Mouse (Mus musculus) myocyte (in vitro differentiated cells): Measurements from ENCODE around the gene Cers6. TPM values are rescaled to one million over a fixed set of nuclear protein-coding genes. Genes with fewer than 3 reads are reported as not detected.

Experiments used
- H3K27me3 ChIP-seq: one replicate; pipeline ENCODE4 v1.6.1; 2011; ENCODE audit not compliant: control insufficient read depth, insufficient read depth, insufficient read length
- H3K36me3 ChIP-seq: one replicate; pipeline ENCODE4 v1.6.1; 2011; ENCODE audit not compliant: control insufficient read depth, insufficient read depth
- H3K4me2 ChIP-seq: one replicate; pipeline ENCODE4 v1.6.1; 2011; ENCODE audit warnings: low read depth, control low read depth
- H3K4me3 ChIP-seq: one replicate; pipeline ENCODE4 v1.5.1; 2011; ENCODE audit warnings: mild to moderate bottlenecking, control low read depth, moderate library complexity
- H3K79me2 ChIP-seq: one replicate; pipeline ENCODE4 v1.6.1; 2011; ENCODE audit not compliant: control insufficient read depth, insufficient read depth
- H3ac ChIP-seq: one replicate; pipeline ENCODE4 v1.6.1; 2011; ENCODE audit not compliant: control insufficient read depth, insufficient read length
- CEBPB ChIP-seq: IDR thresholded peaks from 2 replicates; pipeline ENCODE4 v1.6.1; 2011; ENCODE audit warnings: mild to moderate bottlenecking, moderate library complexity; ENCODE audit not compliant: poor library complexity, insufficient read depth, severe bottlenecking
- E2F4 ChIP-seq: IDR thresholded peaks from one replicate; pipeline ENCODE4 v1.6.1; 2011; ENCODE audit warnings: mild to moderate bottlenecking, control low read depth, moderate library complexity; ENCODE audit not compliant: insufficient read depth
- MAX ChIP-seq: IDR thresholded peaks from one replicate; pipeline ENCODE4 v1.6.1; 2011; ENCODE audit warnings: low read depth, mild to moderate bottlenecking, control low read depth
- MYOD1 ChIP-seq, 3 experiments: IDR thresholded peaks; one replicate each; pipeline ENCODE4 v1.6.1; 2011; ENCODE audit warnings: control low read depth in 2 of 3, low read depth in 2 of 3, mild to moderate bottlenecking in 2 of 3, moderate library complexity in 1 of 3; ENCODE audit not compliant: insufficient read length in 2 of 3, control insufficient read depth in 1 of 3
- MYOG ChIP-seq, 3 experiments: IDR thresholded peaks; one replicate each; pipeline ENCODE4 v1.6.1; 2011; ENCODE audit warnings: control low read depth in 2 of 3, low read depth in 2 of 3, mild to moderate bottlenecking in 2 of 3; ENCODE audit not compliant: insufficient read length in 2 of 3, control insufficient read depth in 1 of 3, insufficient read depth in 1 of 3
- POLR2A ChIP-seq: IDR thresholded peaks from one replicate; pipeline ENCODE4 v1.6.1; 2011; ENCODE audit warnings: low read depth, mild to moderate bottlenecking, control low read depth, moderate library complexity; ENCODE audit not compliant: insufficient read length
- POLR2AphosphoS2 ChIP-seq: IDR thresholded peaks from one replicate; pipeline ENCODE4 v1.6.1; 2011; ENCODE audit warnings: low read depth, control low read depth; ENCODE audit not compliant: insufficient read length
- REST ChIP-seq: IDR thresholded peaks from one replicate; pipeline ENCODE4 v1.6.1; 2011; ENCODE audit warnings: mild to moderate bottlenecking, control low read depth, moderate library complexity; ENCODE audit not compliant: insufficient read depth, insufficient read length
- SRF ChIP-seq: IDR thresholded peaks from one replicate; pipeline ENCODE4 v1.6.1; 2011; ENCODE audit warnings: low read depth; ENCODE audit not compliant: control insufficient read depth, insufficient read length
- TCF12 ChIP-seq: IDR thresholded peaks from one replicate; pipeline ENCODE4 v1.6.1; 2011; ENCODE audit warnings: mild to moderate bottlenecking, control low read depth; ENCODE audit not compliant: poor library complexity, insufficient read depth, severe bottlenecking
- TCF3 ChIP-seq: IDR thresholded peaks from one replicate; pipeline ENCODE4 v1.6.1; 2011; ENCODE audit warnings: low read depth, control low read depth; ENCODE audit not compliant: insufficient read length
- USF1 ChIP-seq: IDR thresholded peaks from one replicate; pipeline ENCODE4 v1.6.1; 2011; ENCODE audit warnings: low read depth, mild to moderate bottlenecking, control low read depth, moderate library complexity
- polyA plus RNA-seq: library from polyadenylated mRNA; unstranded; fragments of >200 nt; fragmentation: generic; extraction: Trizol; gene quantifications from one replicate; pipeline ENCODE4 v1.2.1, GENCODE M21; 2012; ENCODE audit warnings: missing spikeins

Cers6 gene
- polyA plus RNA-seq, 1 experiment = 16.5 TPM

DNA sequence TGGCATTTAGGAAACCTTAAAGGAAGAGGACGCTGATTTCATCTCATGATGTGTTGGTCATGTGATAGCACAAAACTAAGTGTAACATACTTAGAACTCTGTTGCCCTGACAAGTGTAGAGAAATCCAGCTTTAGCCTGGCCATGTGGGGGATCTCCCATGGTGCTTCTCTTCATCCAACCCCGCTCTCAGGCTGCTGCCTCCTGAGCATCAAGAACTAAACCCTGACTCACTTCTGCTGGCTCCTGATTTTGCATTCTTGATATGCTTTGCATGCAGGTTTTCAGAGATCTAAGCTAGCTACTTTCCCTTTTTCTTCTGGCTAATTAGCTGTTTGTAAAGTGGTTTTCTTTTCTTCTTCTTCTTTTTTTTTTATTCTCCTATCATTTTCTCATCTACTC lies 163.6 kb downstream of the Cers6 start:
- TF ChIP-seq MAX (no peak), CEBPB (no peak), E2F4 (no peak), MYOG (IDR thresholded peaks at IDR 0.05; ENCODE audit: control insufficient read depth in 1 of 3, insufficient read depth in 1 of 3, insufficient read length in 2 of 3, low read depth in 2 of 3) (no peak), TCF12 (no peak), USF1 (no peak)
- Histone ChIP-seq H3K4me2 (no peak overlapping the region), H3K4me3 (no peak overlapping the region), H3K36me3 (no peaks in the 10 kb centered on the region), H3K79me2 (no peaks in the 10 kb centered on the region), H3ac (no peak overlapping the region), H3K27me3 (no peaks in the 10 kb centered on the region)

DNA sequence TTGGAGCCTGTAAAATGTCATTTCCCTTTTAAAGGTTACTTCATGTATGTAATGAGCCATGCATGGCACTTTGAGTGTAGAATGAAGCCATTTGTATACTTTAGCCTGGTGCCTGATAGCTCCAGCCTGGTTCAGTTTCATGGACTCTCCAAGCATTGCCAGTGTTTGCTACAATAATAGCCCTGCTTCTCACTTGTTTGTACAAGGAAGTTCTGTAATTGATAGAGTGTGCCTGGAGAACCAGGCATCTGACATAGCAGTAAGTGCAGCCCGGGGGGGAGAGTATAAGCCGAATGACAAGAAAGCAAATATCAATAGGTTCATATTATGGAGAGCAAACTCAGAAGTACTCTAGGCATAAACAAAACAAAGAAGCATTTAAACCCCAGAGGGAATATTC lies 171.3 kb downstream of the Cers6 start:
- Histone ChIP-seq H3K27me3 (no peaks in the 10 kb centered on the region), H3K79me2 (peaks cover 5% of the 10 kb centered on the region), H3ac (no peak overlapping the region), H3K4me2 (no peak overlapping the region), H3K4me3 (no peak overlapping the region), H3K36me3 (no peaks in the 10 kb centered on the region)
- TF ChIP-seq MYOD1 (IDR thresholded peaks at IDR 0.05; ENCODE audit: control insufficient read depth in 1 of 3, insufficient read length in 2 of 3, low read depth in 2 of 3) (no peak), MYOG (IDR thresholded peaks at IDR 0.05; ENCODE audit: control insufficient read depth in 1 of 3, insufficient read depth in 1 of 3, insufficient read length in 2 of 3, low read depth in 2 of 3) (no peak), POLR2A (no peak), REST (no peak), USF1 (no peak), POLR2AphosphoS2 (no peak), E2F4 (no peak), MAX (no peak), CEBPB (no peak)

DNA sequence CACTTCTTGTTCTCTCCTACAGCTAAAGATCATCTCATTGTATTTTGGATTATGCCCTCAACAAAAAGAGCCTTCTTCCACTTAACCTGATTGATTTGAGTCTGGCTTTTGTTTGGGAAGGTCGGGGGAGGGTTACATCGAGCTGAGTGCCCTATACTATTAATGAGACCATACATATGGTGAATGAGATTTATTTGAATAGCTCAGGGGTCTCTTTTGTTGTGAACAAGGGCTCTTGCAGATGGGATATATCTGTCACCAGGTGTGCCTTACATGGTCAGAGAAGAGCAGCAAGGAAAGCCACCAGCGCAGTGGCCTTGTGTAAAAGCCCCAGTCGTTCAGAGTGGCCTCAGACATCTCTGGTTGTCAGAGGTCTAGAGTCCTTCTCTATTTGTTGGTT lies 174.2 kb downstream of the Cers6 start:
- no peak for TF ChIP-seq USF1
- no peak for TF ChIP-seq TCF12
- no peak for TF ChIP-seq REST
- TF ChIP-seq POLR2AphosphoS2 = no peak
- TF ChIP-seq E2F4 = no peak
- TF ChIP-seq POLR2A = no peak
- TF ChIP-seq TCF3 = no peak
- TF ChIP-seq MYOD1 (IDR thresholded peaks at IDR 0.05; ENCODE audit: control insufficient read depth in 1 of 3, insufficient read length in 2 of 3, low read depth in 2 of 3) = no peak
- TF ChIP-seq CEBPB = no peak
- no peak for TF ChIP-seq MAX
- TF ChIP-seq MYOG (IDR thresholded peaks at IDR 0.05; ENCODE audit: control insufficient read depth in 1 of 3, insufficient read depth in 1 of 3, insufficient read length in 2 of 3, low read depth in 2 of 3) = no peak
- TF ChIP-seq SRF = no peak
- H3K4me2 ChIP-seq = no peak overlapping the region
- no peaks in the 10 kb centered on the region for H3K27me3 ChIP-seq
- H3ac ChIP-seq = no peak overlapping the region
- H3K79me2 ChIP-seq = peaks cover 10% of the 10 kb centered on the region
- H3K36me3 ChIP-seq = no peaks in the 10 kb centered on the region
- no peak overlapping the region for H3K4me3 ChIP-seq

DNA sequence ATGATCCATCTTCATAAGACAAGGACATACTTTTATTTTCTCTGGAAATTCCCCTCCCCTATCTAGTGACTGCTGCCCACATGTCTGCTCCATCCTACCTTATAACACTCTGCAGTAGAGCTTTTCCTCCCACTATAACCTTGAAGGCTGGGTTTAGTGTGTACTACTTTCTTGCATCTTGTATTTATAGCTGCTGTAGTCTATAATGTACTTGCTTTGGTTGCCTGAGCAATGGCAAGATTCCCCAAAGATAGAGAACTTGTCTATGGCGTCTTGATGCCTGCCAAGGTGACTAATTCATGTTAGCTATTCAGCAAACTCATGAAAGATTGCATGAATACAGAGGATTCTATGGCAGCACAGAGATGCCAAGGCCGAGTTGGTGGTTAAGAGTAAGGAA lies 176.1 kb downstream of the Cers6 start:
- Histone ChIP-seq H3K27me3 (no peaks in the 10 kb centered on the region), H3K4me3 (no peak overlapping the region), H3K36me3 (no peaks in the 10 kb centered on the region), H3ac (no peak overlapping the region), H3K79me2 (peaks cover 15% of the 10 kb centered on the region), H3K4me2 (no peak overlapping the region)
- no peak for TF ChIP-seq MAX

DNA sequence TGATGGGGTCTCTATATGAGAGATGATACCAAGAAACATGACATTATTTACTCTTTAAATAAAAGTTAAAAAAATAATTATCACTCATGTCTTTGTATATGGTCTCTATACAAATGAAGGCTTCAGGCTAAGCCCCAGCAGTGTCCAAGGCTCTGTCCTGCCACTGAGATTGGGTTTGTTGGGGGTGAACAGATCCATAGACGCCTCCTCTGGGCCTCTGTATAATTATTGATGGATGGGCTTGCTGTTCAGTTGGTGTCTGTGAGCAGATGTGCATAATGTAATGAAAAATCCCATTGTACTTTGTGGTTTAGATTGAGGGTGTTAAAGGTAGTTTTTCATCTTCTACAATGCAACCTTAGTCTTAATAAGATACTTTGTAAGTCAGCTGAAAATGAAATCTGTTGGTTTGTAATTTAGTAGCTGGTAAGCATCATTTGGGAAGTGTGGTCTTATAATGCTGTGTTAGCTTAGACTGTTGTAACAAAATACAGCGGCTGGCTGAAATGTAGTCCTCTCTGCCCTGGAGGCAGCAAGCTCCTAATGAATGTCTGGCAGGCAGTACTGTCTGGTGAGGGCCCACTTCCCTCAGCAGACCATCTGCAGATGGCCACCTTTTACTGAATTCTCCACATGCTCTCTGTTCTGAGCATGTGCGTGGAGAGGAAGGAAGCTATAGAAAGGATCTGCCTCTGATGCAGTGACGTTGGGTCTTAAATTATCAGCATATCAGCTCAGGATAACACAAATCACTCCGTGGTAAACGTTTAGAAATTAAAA lies 181.3 kb downstream of the Cers6 start:
- Histone ChIP-seq H3K79me2 (peaks cover 37% of the 10 kb centered on the region), H3ac (no peak overlapping the region), H3K4me2 (no peak overlapping the region), H3K36me3 (no peaks in the 10 kb centered on the region), H3K4me3 (no peak overlapping the region), H3K27me3 (no peaks in the 10 kb centered on the region)
- TF ChIP-seq TCF3 (no peak), MAX (no peak), POLR2AphosphoS2 (no peak), E2F4 (no peak), MYOD1 (IDR thresholded peaks at IDR 0.05; ENCODE audit: control insufficient read depth in 1 of 3, insufficient read length in 2 of 3, low read depth in 2 of 3) (no peak), USF1 (no peak), REST (no peak), MYOG (IDR thresholded peaks at IDR 0.05; ENCODE audit: control insufficient read depth in 1 of 3, insufficient read depth in 1 of 3, insufficient read length in 2 of 3, low read depth in 2 of 3) (no peak), TCF12 (no peak), CEBPB (no peak), POLR2A (no peak)
